Mouse (Mus musculus) neural tube, embryonic 15.5 days (tissue): ENCODE results near the gene Sbf2. TPM values are rescaled to one million over a fixed set of nuclear protein-coding genes. Genes with fewer than 3 reads are reported as not detected.
"Not testable (repeated sequence)": the region's sequence is repeated elsewhere in the genome, so short reads cannot be mapped to it uniquely, and the experiment has no call there.

Experiments used
- ATAC-seq: fragments of 200-750 bp; cut with Nextera tagmentation; 2 replicates; pipeline ENCODE4 v1.8.0; 2017; ENCODE audit warnings: mild to moderate bottlenecking, moderate TSS enrichment, moderate library complexity; ENCODE audit not compliant: low FRiP score
- H3K27ac ChIP-seq: fragments of 300-500 bp; sonication (generic); replicated peaks from 2 replicates; pipeline ENCODE4 v1.5.1; 2015; ENCODE audit warnings: mild to moderate bottlenecking, inconsistent platforms
- H3K27me3 ChIP-seq: fragments of 300-500 bp; sonication (generic); replicated peaks from 2 replicates; pipeline ENCODE4 v1.6.1; 2015; ENCODE audit warnings: inconsistent platforms
- H3K36me3 ChIP-seq: fragments of 300-500 bp; sonication (generic); 2 replicates; pipeline ENCODE4 v1.6.1; 2015; ENCODE audit warnings: inconsistent platforms
- H3K4me1 ChIP-seq: fragments of 300-500 bp; sonication (generic); 2 replicates; pipeline ENCODE4 v1.6.1; 2015; ENCODE audit warnings: inconsistent platforms
- H3K4me2 ChIP-seq: fragments of 300-500 bp; sonication (generic); 2 replicates; pipeline ENCODE4 v1.6.1; 2015; ENCODE audit warnings: inconsistent platforms, mild to moderate bottlenecking, moderate library complexity
- H3K4me3 ChIP-seq: fragments of 300-500 bp; sonication (generic); replicated peaks from 2 replicates; pipeline ENCODE4 v1.5.1; 2015; ENCODE audit warnings: mild to moderate bottlenecking, inconsistent platforms
- H3K9ac ChIP-seq: fragments of 300-500 bp; sonication (generic); replicated peaks from 2 replicates; pipeline ENCODE4 v1.6.1; 2015; ENCODE audit warnings: mild to moderate bottlenecking, inconsistent platforms
- H3K9me3 ChIP-seq: fragments of 300-500 bp; sonication (generic); replicated peaks from 2 replicates; pipeline ENCODE4 v1.6.1; 2016; ENCODE audit warnings: inconsistent platforms
- WGBS: fragments of 180-500 bp; shearing (Covaris S2); methylation state at CpG from one replicate; pipeline ENCODE4 v1.1.7; 2015; ENCODE audit warnings: mixed read lengths; 5-methylcytosine and 5-hydroxymethylcytosine counted together
- polyA plus RNA-seq: library from polyadenylated mRNA; unstranded; fragments of >200 nt; fragmentation: Nextera tagmentation; extraction: Ambion mirVana; gene quantifications from 2 replicates; pipeline ENCODE4 v1.2.1, GENCODE M21; 2015

The Sbf2 gene
- polyA plus RNA-seq, 1 experiment from 2014 or later = 51.3 TPM

DNA sequence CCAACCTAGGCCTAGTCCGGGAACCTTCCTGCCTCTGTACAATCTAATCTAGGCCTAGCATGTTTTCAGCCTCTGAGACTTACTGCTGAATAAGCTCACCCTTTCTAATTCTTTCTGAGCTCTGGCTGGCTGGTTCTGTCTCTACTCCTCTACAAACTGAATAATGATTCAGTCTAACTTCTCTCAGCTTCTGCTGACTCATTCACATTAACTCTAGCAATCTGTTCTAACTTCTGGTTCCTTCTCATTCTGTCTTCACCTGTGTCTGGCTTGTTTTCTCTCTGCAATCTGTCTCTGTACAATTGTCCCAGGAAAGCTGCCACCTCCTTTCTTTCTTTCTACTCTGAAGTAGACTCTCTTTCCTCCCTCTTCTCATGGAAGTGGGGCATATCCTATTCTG is 59.5 kb downstream of the Sbf2 start:
- H3K9ac ChIP-seq = no peak overlapping the region
- no peak for ATAC-seq
- H3K4me2 ChIP-seq = no peak overlapping the region
- no peaks in the 10 kb centered on the region for H3K9me3 ChIP-seq
- no peaks in the 10 kb centered on the region for H3K27me3 ChIP-seq
- peaks cover 6% of the 10 kb centered on the region; the same call in 1 of the 2 replicates for H3K36me3 ChIP-seq
- 0 out of 2 replicates have a peak, but pooled peaks cover 3% of the 10 kb centered on the region for H3K4me1 ChIP-seq
- 89% methylated on average over 1 of the region's 1 CpGs for WGBS
- H3K4me3 ChIP-seq = no peak overlapping the region
- H3K27ac ChIP-seq = no peak overlapping the region

DNA sequence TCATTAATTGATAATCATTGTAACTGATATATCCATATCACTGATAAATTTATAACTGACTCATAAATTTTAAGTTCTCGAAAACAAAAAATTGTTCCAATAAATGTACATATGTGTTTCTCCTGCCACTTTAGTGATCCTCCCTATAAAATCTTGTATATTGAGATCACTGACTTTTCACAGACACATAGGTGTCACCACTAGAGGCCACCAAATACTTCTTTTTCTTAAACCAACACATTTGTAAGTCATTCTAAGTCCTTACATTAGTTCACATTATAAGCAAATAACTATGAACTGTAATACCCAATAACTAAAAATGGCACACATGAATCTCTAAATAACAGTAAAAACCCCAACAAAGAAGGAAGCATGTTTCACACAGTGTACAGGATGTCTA is 66.5 kb downstream of the Sbf2 start:
- Histone ChIP-seq H3K4me2 (no peak overlapping the region), H3K4me1 (no peaks in the 10 kb centered on the region), H3K9me3 (no peaks in the 10 kb centered on the region), H3K9ac (no peak overlapping the region), H3K27ac (no peak overlapping the region), H3K36me3 (no peaks in the 10 kb centered on the region), H3K27me3 (no peaks in the 10 kb centered on the region), H3K4me3 (no peak overlapping the region)
- ATAC-seq = no peak
- WGBS = 86% methylated on average over 1 of the region's 1 CpGs

DNA sequence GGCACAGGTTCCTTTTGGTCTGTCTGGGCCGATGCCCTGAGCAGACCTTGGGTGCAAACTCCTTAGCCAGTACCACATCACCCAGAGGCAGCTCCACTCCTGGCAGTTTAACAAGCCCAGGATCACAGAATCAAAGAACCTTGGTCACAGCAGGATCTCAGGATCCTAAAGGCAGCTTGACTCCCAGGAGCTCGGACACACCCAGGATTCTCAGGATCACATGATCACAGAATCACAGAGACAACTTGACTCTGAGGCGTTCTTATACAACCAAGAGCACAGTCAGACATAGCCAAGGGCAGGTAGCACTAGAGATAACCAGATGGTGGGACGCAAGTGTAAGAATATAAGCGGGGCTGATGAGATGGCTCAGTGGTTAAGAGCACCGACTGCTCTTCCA is 71.4 kb downstream of the Sbf2 start:
- H3K27ac ChIP-seq = no peak overlapping the region
- WGBS = 91% methylated on average over 6 of the region's 6 CpGs
- H3K27me3 ChIP-seq = no peaks in the 10 kb centered on the region
- H3K9ac ChIP-seq = no peak overlapping the region
- ATAC-seq = no peak
- H3K9me3 ChIP-seq = no peaks in the 10 kb centered on the region
- H3K4me2 ChIP-seq = no peak overlapping the region
- H3K36me3 ChIP-seq = no peaks in the 10 kb centered on the region
- no peak overlapping the region for H3K4me3 ChIP-seq
- no peaks in the 10 kb centered on the region; the same call in 1 of the 2 replicates for H3K4me1 ChIP-seq

DNA sequence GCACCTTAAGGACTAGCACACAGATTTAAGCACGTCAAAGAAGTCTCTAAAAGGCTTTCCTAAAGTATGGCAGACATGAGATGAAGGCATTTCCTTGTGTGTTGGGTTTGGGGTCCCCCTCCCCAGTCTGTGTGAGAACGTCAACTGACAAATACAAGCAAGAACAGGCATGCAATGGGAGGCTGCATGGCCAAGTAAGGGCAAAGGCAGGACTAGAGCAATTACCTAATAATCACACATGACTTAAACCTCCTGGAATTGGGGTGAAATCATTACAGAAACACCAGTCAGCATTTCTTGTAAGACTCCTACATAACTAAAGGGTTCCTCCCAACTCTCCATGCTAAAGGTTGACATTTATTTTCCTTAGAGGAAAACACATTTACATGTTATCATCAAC is 75.5 kb downstream of the Sbf2 start:
- H3K9me3 ChIP-seq = no peaks in the 10 kb centered on the region
- 69% methylated on average over 2 of the region's 2 CpGs for WGBS
- H3K4me3 ChIP-seq = no peak overlapping the region
- no peak overlapping the region for H3K4me2 ChIP-seq
- H3K36me3 ChIP-seq = no peaks in the 10 kb centered on the region
- no peak overlapping the region for H3K9ac ChIP-seq
- no peak for ATAC-seq
- no peaks in the 10 kb centered on the region; the same call in 1 of the 2 replicates for H3K4me1 ChIP-seq
- no peak overlapping the region for H3K27ac ChIP-seq
- no peaks in the 10 kb centered on the region for H3K27me3 ChIP-seq

DNA sequence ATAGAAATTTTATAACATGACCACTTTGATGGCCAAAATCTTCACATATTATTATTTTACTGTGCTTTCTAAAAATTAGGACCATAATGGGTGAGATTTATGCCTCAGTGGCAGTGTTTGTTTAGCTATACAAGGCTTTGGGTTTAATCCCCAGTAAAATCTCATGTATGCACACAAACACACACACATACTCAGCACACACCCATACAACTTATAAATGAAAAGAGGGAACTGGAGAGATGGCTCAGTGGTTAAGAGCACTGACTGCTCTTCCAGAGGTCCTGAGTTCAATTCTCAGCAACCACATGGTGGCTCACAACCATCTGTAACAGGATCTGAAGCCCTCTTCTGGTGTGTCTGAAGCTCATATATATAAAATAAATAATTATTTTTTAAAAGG is 84.4 kb downstream of the Sbf2 start:
- H3K27me3 ChIP-seq, H3K9ac ChIP-seq, H3K4me3 ChIP-seq, H3K9me3 ChIP-seq, H3K27ac ChIP-seq, H3K4me1 ChIP-seq, H3K4me2 ChIP-seq, H3K36me3 ChIP-seq, ATAC-seq: not testable (repeated sequence)

DNA sequence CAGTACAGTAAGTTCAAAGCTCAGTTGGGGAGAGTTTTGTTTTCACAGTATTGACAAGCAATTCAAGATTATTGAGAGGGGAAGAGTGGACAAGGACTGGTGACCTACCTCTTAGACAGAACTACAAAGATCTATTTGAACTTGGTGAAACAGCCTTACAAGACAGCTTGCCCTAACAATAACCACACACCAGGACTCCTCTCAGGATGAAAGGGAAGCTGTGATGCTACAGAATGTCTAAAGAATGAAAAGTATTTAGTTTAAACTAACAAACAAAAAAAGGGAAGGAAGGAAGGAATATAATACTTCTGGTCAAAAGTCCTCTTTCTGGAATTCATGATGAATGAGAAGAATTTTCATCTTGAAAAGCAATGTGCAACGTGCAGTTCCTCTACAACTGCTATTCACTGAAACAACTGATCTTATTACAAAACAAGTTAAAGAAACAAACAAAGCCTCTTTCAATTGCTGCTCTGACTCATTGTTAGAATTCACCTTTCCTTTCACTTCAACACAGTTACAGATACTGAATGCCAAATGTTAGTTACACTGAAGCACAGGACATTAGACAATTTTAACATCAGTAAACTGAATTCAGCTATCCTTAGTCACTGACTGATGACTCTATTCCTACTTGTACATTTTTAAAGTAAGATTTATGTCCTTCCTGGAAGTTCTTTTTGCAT is 89.5 kb downstream of the Sbf2 start:
- H3K9ac ChIP-seq = no peak overlapping the region
- H3K27ac ChIP-seq = no peak overlapping the region
- H3K9me3 ChIP-seq = no peaks in the 10 kb centered on the region
- no peak overlapping the region for H3K4me2 ChIP-seq
- H3K36me3 ChIP-seq = no peaks in the 10 kb centered on the region
- no peak overlapping the region for H3K4me3 ChIP-seq
- no peaks in the 10 kb centered on the region for H3K4me1 ChIP-seq
- WGBS = 24% methylated on average over 1 of the region's 1 CpGs
- H3K27me3 ChIP-seq = no peaks in the 10 kb centered on the region
- ATAC-seq = no peak

DNA sequence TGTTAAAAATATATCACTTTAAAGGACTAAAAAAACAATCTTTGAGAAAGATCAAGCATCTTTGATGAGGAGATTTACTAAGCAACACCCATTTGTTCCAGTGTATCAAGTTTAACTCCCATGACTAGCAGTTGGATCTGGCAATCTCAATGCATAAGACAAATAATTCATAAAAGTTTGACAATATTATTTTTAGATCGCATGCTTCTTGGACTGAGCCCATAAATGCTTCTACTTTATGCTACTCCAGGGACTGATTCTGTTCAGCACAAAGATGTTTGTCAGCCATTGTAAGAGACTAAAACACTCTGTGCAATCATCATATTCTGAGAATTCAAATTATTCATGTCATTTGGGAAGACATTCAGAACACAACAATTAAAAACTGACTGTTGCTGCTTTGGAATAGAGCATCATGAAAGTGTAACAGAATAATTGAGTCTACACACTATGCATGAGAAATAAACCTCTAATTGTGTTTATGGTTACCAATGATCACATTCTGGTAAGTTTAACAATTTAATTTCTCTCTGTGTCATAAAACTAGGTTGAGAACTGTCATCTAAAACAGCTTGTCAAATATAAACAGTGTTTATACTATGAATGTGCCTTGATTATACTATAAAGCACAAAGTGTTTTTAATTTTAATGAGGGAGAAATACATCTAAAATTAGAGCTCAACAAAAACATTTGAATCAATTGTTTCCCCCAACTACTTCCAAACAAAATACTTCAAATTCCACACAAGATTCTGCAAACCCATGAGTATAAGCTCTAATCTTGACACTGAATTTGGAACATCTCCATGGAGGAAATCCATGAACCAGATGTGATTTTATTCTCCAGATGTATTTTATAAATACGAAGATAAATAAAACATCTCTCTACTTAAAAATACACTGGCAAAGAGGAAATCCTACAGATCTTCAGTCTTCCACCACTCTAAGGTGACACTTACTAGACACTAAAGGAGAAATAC is 98.2 kb downstream of the Sbf2 start:
- no peak; the same call in 1 of the 2 replicates for ATAC-seq
- Histone ChIP-seq H3K27ac (no peak overlapping the region), H3K36me3 (no peaks in the 10 kb centered on the region), H3K4me3 (no peak overlapping the region), H3K4me2 (no peak overlapping the region), H3K27me3 (no peaks in the 10 kb centered on the region), H3K9ac (no peak overlapping the region), H3K4me1 (no peaks in the 10 kb centered on the region; the same call in none of the 2 replicates), H3K9me3 (no peaks in the 10 kb centered on the region)
- 61% methylated on average over 2 of the region's 2 CpGs for WGBS

DNA sequence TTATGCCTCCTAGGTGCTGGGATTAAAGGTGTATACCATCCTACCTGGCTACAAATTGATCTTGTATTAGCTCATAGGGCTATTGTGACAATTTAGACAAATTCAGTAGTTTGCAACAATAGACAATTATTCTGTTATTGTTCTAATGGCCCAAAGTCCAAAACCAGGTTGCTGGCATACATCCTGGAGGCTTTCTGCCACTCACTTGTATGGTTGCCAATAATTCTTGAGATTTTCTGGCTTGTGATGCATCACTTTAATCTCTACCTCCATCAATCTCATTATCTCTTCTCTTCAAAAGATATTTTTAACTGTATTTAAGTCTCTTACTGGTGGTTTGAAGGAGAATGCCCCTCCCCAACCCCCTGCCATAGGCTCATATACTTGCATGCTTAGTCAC is 100.6 kb downstream of the Sbf2 start:
- Histone ChIP-seq H3K4me1 (no peaks in the 10 kb centered on the region; the same call in none of the 2 replicates), H3K27me3 (no peaks in the 10 kb centered on the region), H3K9ac (no peak overlapping the region), H3K9me3 (no peaks in the 10 kb centered on the region), H3K27ac (no peak overlapping the region), H3K4me2 (no peak overlapping the region), H3K4me3 (no peak overlapping the region), H3K36me3 (no peaks in the 10 kb centered on the region)
- no peak for ATAC-seq

DNA sequence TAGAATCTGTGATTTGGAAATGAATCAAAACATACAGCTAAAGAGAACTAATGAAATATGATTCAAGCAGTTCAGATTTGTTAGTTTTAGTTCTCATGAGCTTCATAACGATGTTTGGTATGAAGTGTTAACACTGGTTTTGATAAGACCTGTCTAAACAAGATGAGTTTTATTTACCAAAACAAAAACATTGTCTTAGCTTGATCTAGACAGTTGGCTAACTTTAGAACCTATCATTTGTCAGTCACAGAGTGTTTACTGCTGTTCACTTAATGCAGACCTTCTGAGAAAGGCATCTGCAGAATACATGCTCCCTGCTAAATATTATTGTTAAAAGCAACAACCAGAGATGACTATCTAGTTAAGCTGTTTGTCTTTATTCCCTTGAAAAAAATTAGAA is 116.1 kb downstream of the Sbf2 start:
- H3K4me3 ChIP-seq = no peak overlapping the region
- no peak for ATAC-seq
- H3K36me3 ChIP-seq = no peaks in the 10 kb centered on the region
- no peaks in the 10 kb centered on the region for H3K27me3 ChIP-seq
- H3K4me1 ChIP-seq = no peaks in the 10 kb centered on the region
- 93% methylated on average over 1 of the region's 1 CpGs for WGBS
- H3K9ac ChIP-seq = no peak overlapping the region
- no peaks in the 10 kb centered on the region for H3K9me3 ChIP-seq
- no peak overlapping the region for H3K4me2 ChIP-seq
- no peak overlapping the region for H3K27ac ChIP-seq

DNA sequence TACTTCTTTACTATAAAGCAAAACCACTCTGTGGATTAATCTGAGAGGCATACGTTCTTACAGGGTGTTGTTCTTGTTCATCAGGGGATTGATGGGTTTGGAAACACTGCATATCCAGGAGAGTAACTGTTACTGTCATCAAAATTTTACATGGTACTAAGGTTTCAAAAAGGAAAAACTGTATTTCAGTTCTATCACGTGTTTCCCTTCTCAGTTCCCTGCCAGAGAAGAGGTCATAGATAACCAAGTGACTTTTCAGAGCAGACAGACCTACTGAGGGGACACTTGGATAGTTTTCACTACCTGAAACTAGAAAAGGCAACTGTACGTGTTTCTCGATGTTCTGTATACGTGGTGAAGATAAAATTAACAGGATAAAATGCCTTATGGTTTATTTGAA is 123.7 kb downstream of the Sbf2 start:
- no peaks in the 10 kb centered on the region for H3K9me3 ChIP-seq
- H3K4me3 ChIP-seq = no peak overlapping the region
- no peaks in the 10 kb centered on the region for H3K36me3 ChIP-seq
- H3K4me2 ChIP-seq = no peak overlapping the region
- ATAC-seq = no peak
- H3K4me1 ChIP-seq = no peaks in the 10 kb centered on the region
- H3K9ac ChIP-seq = no peak overlapping the region
- 91% methylated on average over 5 of the region's 5 CpGs for WGBS
- no peak overlapping the region for H3K27ac ChIP-seq
- H3K27me3 ChIP-seq = no peaks in the 10 kb centered on the region

DNA sequence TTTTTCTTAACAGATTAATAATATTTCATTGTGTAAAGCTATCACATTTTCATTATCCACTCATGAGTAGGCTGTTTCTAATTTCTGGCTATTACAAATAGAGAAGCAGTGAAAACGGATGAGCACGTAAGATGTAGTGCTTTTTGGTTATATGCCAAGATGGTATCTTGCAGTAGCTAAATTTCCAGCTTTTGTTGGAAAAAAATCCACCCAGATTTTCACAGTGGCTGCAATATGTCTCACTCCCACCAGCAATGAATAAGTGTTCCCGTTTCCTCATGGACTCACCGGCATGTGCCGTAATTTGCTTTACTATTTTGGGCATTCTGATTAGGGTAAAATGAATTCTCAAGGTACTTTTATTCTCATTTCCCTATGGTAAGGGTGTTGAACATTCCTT is 129.7 kb downstream of the Sbf2 start:
- no peaks in the 10 kb centered on the region for H3K4me1 ChIP-seq
- no peak for ATAC-seq
- WGBS = 80% methylated on average over 5 of the region's 5 CpGs

DNA sequence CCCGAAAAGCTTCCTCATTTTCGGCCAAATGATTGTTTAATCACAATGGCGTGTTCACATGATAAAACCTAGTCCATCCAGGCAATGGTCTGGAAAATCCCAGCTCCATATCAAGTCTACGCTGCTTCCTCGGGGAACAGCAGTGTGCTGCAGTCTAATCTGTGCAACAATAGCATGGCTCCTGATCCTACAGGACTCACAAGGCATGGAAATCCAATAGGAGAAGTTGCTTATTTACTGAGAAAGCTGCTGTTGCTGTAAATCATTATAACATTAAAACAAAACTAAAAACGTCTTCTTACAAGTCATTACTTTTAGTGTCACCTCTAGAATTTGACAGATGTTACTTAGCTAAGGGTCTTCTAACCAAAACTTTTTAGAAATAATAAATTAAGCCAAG is 143.7 kb downstream of the Sbf2 start:
- ATAC-seq = no peak
- no peaks in the 10 kb centered on the region for H3K4me1 ChIP-seq

More for the DNA sequence above, 129.7 kb downstream of the Sbf2 start:
- no peaks in the 10 kb centered on the region for H3K27me3 ChIP-seq
- no peak overlapping the region for H3K4me3 ChIP-seq
- no peak overlapping the region for H3K4me2 ChIP-seq
- H3K27ac ChIP-seq = no peak overlapping the region
- peaks cover 5% of the 10 kb centered on the region; the same call in 1 of the 2 replicates for H3K36me3 ChIP-seq
- H3K9me3 ChIP-seq = no peaks in the 10 kb centered on the region
- no peak overlapping the region for H3K9ac ChIP-seq

More for the DNA sequence above, 143.7 kb downstream of the Sbf2 start:
- 78% methylated on average over 6 of the region's 6 CpGs for WGBS
- no peaks in the 10 kb centered on the region for H3K36me3 ChIP-seq
- no peak overlapping the region for H3K4me3 ChIP-seq
- no peaks in the 10 kb centered on the region for H3K9me3 ChIP-seq
- H3K9ac ChIP-seq = no peak overlapping the region
- no peak overlapping the region for H3K27ac ChIP-seq
- H3K27me3 ChIP-seq = no peaks in the 10 kb centered on the region
- H3K4me2 ChIP-seq = no peak overlapping the region
